Mouse (Mus musculus) C2C12 (cell line): ENCODE measurements around the gene Ift43. TPM values are rescaled to one million over a fixed set of nuclear protein-coding genes. Genes with fewer than 3 reads are reported as not detected.

ENCODE experiments used
- H3K27me3 ChIP-seq: one replicate; pipeline ENCODE4 v1.6.1; 2011; ENCODE audit not compliant: control insufficient read depth, insufficient read depth, insufficient read length
- H3K36me3 ChIP-seq: one replicate; pipeline ENCODE4 v1.6.1; 2011; ENCODE audit not compliant: control insufficient read depth, insufficient read depth
- H3K4me3 ChIP-seq: one replicate; pipeline ENCODE4 v1.5.1; 2011; ENCODE audit warnings: mild to moderate bottlenecking, control low read depth; ENCODE audit not compliant: poor library complexity, insufficient read depth, severe bottlenecking
- H3K79me2 ChIP-seq: one replicate; pipeline ENCODE4 v1.6.1; 2011; ENCODE audit not compliant: control insufficient read depth, insufficient read depth
- H3K79me3 ChIP-seq: one replicate; pipeline ENCODE4 v1.6.1; 2011; ENCODE audit warnings: low read depth, control low read depth
- H3ac ChIP-seq: one replicate; pipeline ENCODE3; 2011; ENCODE audit warnings: low read depth; ENCODE audit not compliant: control insufficient read depth, insufficient read length
- CEBPB ChIP-seq: IDR thresholded peaks from one replicate; pipeline ENCODE4 v1.6.1; 2011; ENCODE audit warnings: low read depth, mild to moderate bottlenecking, control low read depth, moderate library complexity
- CTCF ChIP-seq: IDR thresholded peaks from one replicate; pipeline ENCODE4 v1.5.1; 2011; ENCODE audit not compliant: control insufficient read depth, insufficient read depth, insufficient read length
- FOSL1 ChIP-seq: IDR thresholded peaks from one replicate; pipeline ENCODE4 v1.8.0; 2011; ENCODE audit warnings: mild to moderate bottlenecking, low read length; ENCODE audit not compliant: poor library complexity, insufficient read depth, severe bottlenecking
- MAX ChIP-seq: IDR thresholded peaks from one replicate; pipeline ENCODE4 v1.6.1; 2011; ENCODE audit warnings: mild to moderate bottlenecking, control low read depth
- MYOD1 ChIP-seq: IDR thresholded peaks from one replicate; pipeline ENCODE4 v1.6.1; 2011; ENCODE audit warnings: low read depth; ENCODE audit not compliant: control insufficient read depth, insufficient read length
- MYOG ChIP-seq: IDR thresholded peaks from one replicate; pipeline ENCODE4 v1.6.1; 2011; ENCODE audit not compliant: control insufficient read depth, insufficient read length; ENCODE audit errors: extremely low read depth
- USF1 ChIP-seq: IDR thresholded peaks from one replicate; pipeline ENCODE4 v1.6.1; 2011; ENCODE audit warnings: low read depth, mild to moderate bottlenecking, control low read depth, moderate library complexity
- polyA plus RNA-seq: library from polyadenylated mRNA; unstranded; fragments of >200 nt; fragmentation: generic; extraction: Trizol; gene quantifications from one replicate; pipeline ENCODE4 v1.2.1, GENCODE M21; 2012; ENCODE audit warnings: missing spikeins

The Ift43 gene
- polyA plus RNA-seq, 1 experiment = 45.1 TPM

DNA sequence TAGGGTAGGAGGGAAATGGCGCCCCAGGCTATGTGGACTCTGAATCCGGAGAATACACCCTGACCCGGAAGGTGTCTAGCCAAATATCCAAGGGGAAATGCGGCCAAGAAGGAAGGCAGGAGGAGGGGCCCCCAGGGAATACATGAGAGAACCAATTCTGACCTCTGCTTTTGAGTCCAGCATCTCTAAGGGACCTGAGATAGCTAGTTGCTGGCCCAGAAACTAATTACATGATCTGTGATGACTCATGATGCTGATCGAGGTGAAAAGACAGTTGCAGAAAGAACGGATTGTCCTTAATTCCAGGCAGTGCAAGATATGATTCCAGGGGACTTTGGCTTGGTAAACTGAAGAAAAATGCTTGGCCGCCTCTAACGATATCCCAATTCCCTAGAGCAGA, 25.4 kb upstream of the Ift43 start:
- H3K79me2 ChIP-seq = no peaks in the 10 kb centered on the region
- H3ac ChIP-seq = no peak overlapping the region
- H3K79me3 ChIP-seq = no peaks in the 10 kb centered on the region
- H3K27me3 ChIP-seq = no peaks in the 10 kb centered on the region
- peaks cover 21% of the 10 kb centered on the region for H3K36me3 ChIP-seq
- H3K4me3 ChIP-seq = no peak overlapping the region
- no peak for TF ChIP-seq CEBPB

DNA sequence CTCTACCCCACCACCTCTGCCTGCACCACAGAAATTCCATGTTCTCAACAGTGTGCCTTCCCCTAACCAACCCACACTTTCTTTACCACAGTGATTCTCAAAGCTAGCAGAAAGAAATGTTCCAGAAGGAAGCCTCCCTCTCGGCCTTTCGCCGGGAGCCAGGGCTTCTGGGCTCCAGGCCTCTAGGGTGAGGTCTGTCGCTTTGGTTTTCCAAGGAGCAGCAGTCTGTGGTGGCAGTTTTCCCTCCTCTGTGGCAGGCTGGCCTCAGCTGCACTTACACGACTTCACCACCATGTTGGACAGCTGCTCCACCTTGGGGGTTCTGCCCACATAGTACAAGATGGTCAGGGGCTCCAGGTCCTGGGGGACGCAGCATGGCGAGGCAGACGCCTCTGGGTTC, 24.8 kb upstream of the Ift43 start:
- Histone ChIP-seq H3K4me3 (no peak overlapping the region), H3K79me3 (no peaks in the 10 kb centered on the region), H3K27me3 (no peaks in the 10 kb centered on the region), H3ac (no peak overlapping the region), H3K79me2 (no peaks in the 10 kb centered on the region), H3K36me3 (peaks cover 26% of the 10 kb centered on the region)
- no peak for TF ChIP-seq USF1
- no peak for TF ChIP-seq MYOG
- no peak for TF ChIP-seq CEBPB
- TF ChIP-seq MAX = no peak
- no peak for TF ChIP-seq CTCF
- TF ChIP-seq FOSL1 = no peak
- TF ChIP-seq MYOD1 = no peak

- Histone ChIP-seq H3K36me3 (peaks cover 34% of the 10 kb centered on the region), H3ac (no peak overlapping the region), H3K79me3 (no peaks in the 10 kb centered on the region), H3K27me3 (no peaks in the 10 kb centered on the region), H3K79me2 (no peaks in the 10 kb centered on the region), H3K4me3 (no peak overlapping the region)
- TF ChIP-seq CEBPB (no peak), MYOD1 (no peak), MYOG (no peak), MAX (no peak), USF1 (no peak), FOSL1 (no peak)
These were observed 23.0 kb upstream of the Ift43 start for GRCm38 (mm10) chr12:86059341-86059740.

GRCm38 (mm10) chr12:86064796-86065195, 17.5 kb upstream of the Ift43 start:
- Histone ChIP-seq H3ac (no peak overlapping the region), H3K79me2 (no peaks in the 10 kb centered on the region), H3K4me3 (no peak overlapping the region), H3K27me3 (no peaks in the 10 kb centered on the region), H3K79me3 (no peaks in the 10 kb centered on the region), H3K36me3 (peaks cover 41% of the 10 kb centered on the region)
- TF ChIP-seq MYOG (no peak), MYOD1 (no peak), USF1 (no peak), FOSL1 (no peak), CTCF (no peak), MAX (no peak), CEBPB (no peak)

DNA sequence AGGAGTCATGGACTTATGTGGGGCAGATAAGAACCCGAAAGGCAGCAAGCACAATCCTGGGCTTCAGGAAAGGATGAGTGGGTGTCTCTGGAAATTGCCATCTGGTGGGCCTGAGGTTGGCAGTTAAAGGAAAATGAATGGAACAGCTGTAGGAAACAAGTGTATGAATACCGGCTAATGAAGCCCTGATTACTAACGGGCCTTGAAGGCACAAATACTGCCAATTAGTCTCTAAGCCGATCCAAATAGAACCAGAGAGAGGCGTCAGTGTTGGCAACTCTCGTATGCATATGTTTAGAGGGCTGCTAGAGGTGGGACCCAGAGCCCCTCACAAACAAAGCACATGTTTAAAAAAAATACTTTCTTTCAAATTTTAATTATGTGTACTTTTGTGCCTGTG, 10.9 kb upstream of the Ift43 start:
- Histone ChIP-seq H3K4me3 (no peak overlapping the region), H3K36me3 (peaks cover 17% of the 10 kb centered on the region), H3ac (no peak overlapping the region), H3K27me3 (no peaks in the 10 kb centered on the region), H3K79me3 (no peaks in the 10 kb centered on the region), H3K79me2 (peaks cover 15% of the 10 kb centered on the region)
- TF ChIP-seq CTCF = no peak
- TF ChIP-seq MYOD1 = no peak
- TF ChIP-seq MYOG = no peak
- no peak for TF ChIP-seq MAX
- no peak for TF ChIP-seq CEBPB

GRCm38 (mm10) chr12:86074681-86075080, 7.7 kb upstream of the Ift43 start:
- no peak overlapping the region for H3K4me3 ChIP-seq
- TF ChIP-seq CTCF (no peak), MYOD1 (no peak), FOSL1 (no peak), CEBPB (no peak), MYOG (no peak), MAX (no peak), USF1 (no peak)
- H3K79me3 ChIP-seq = peaks cover 4% of the 10 kb centered on the region
- no peaks in the 10 kb centered on the region for H3K36me3 ChIP-seq
- peaks cover 34% of the 10 kb centered on the region for H3K79me2 ChIP-seq
- H3ac ChIP-seq = no peak overlapping the region
- H3K27me3 ChIP-seq = no peaks in the 10 kb centered on the region

DNA sequence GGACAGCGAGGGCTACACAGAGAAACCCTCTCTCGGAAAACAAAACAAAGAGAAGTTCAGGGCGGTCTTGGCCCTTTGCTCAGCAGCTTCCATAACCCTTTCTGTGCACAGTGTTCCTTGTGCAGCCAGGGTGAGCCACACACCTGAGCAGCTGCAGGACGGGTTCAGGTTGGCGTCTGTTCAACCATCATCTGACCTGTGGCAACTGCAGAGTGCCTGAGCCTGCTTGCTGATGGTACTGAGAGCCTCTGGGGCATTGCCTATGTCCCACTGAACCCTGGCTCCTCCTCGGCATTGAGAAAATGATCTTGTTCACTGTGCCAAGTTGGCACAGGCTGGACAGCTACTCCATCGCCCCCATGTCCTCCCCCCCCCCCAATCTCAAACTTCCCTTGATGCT, 7.0 kb upstream of the Ift43 start:
- H3K27me3 ChIP-seq = no peaks in the 10 kb centered on the region
- H3K79me2 ChIP-seq = peaks cover 34% of the 10 kb centered on the region
- no peaks in the 10 kb centered on the region for H3K36me3 ChIP-seq
- no peak overlapping the region for H3K4me3 ChIP-seq
- H3ac ChIP-seq = no peak overlapping the region
- no peak for TF ChIP-seq MYOD1
- peaks cover 4% of the 10 kb centered on the region for H3K79me3 ChIP-seq
